Mouse (Mus musculus) CD8-positive naive resting alpha-beta T cell, adult 2 months (primary cell): ENCODE measurements around the gene Vmn1r28.
"Not testable (repeated sequence)": the region's sequence is repeated elsewhere in the genome, so short reads cannot be mapped to it uniquely, and the experiment has no call there.

Experiments used
- DNase-seq, 2 experiments: peaks; one replicate each; pipeline ENCODE4 v3.0.0; 2022; ENCODE audit warnings: low read depth in 2 of 2, low spot score in 2 of 2

Gene Vmn1r28

DNA sequence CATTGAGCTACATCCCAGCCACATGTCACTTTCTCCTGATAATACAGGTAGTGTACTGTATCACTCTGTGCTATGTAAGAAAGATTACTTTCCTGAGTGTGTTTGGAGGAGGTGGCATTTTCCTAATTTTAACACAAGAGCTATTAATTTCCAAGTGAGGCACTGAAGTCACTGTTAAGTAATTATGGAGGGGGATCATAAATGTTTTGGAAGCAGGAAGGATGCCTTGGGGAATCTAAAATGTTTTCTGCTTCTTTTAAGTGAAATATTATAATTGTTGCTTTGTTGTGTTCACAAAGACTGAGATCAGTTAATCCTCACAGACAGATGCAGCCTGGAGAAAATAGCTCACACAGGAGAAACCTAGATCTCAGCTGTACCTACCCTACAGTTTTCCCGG is at the start of gene Vmn1r28:
Gene Vmn1r28 (plus strand): TSS at position 301 of the 400 bp plus-strand sequence.
- no peak for DNase-seq

DNA sequence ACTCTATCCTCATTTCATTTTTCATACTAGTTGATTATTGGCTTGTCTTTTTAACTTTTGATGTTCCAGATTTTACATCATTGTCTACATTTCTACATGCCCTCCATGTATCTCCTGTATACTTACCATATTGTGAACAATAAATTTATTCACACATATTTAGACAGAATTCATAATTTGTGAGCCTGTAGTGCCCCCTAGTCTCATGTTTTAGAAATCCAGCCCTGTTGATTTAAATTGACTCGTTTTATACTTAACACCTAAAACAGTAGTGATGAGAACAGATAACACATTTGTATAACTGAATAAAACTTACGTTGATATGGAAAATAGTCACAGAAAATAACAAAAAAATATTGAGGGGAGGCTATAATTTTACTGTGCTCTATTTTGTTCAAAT is 45.7 kb upstream of the Vmn1r28 start:
- no peak for DNase-seq

DNA sequence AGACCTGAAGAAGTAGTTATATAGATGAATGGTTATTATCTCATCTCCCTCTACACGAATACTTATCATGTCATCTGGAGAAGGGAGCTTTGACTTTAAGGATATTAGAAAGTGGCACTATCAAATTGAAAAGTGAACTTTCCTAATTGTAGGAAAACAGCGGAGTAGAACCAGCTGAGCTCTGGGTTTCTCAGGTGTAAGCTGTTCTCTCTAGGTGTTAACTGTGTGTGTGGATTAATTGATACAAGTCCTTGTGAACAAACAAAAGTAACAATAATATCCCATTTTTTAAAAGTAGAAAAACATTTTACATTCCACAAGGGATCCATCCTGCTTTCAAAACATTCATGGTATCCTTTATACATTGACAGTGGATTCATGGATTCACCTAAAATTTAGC is 43.1 kb upstream of the Vmn1r28 start, which contains the start of gene Vmn1r27:
Gene Vmn1r27 (minus strand): TSS at position 101 of the 400 bp plus-strand sequence.
- DNase-seq: no peak

DNA sequence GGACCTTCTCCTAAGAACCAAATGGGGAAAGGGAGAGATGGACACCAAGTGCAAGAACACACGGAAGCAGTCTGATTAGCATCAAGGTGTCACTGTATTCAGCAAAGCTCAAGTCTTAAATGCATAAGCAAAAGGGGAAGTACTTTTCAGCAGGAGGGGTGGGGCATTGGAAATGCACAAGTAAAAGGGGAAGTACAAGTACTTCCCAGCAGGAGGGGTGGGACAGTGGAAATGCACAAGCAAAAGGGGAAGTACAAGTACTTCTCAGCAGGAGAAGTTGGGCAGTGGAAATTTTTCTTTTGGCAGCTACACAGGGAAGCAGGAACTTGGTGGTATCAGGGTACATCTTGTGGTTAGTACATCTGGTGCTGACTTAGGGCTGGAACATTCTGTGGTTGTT is 17.8 kb downstream of the Vmn1r28 start:
- not testable (repeated sequence) for DNase-seq

DNA sequence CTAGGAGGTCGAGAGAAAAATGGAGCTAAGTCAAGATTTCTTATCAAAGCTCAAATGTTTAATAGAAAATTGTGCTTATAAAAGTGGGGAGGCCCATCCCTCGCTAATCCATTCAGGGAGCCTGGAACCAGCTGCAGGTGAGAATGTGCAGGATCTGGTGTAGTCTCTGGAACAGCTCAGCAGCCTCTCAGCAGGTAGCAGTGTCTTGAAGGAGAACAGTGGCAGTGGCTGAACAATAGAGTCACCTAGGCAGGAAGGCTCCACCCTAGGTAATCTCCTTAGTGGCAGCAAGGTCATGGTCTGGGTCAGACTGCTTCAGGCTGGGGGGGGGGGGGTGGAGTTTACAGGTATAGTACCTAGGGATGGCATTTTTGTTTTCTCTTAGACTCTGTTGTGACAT is 30.4 kb downstream of the Vmn1r28 start:
- DNase-seq: no peak

DNA sequence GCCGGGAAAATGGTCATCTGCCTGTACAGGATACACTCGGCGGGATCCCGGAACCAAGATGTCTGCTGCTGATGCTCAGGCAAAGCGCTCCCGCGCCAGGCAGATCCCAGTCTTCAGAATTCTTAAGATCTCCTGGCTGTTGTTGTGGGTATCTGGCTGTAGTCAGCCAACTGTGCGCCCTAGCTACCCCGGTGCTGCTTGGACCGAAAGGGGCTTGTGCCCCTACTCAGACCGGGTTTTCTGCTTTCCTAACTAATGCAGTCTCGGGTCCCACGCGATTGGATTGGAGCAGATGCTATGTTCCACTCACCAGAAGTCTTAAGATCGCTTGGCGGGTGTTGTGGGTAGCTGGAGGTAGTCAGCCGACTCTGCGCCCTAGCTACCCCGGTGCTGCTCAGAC is 36.7 kb downstream of the Vmn1r28 start:
- not testable (repeated sequence) for DNase-seq

DNA sequence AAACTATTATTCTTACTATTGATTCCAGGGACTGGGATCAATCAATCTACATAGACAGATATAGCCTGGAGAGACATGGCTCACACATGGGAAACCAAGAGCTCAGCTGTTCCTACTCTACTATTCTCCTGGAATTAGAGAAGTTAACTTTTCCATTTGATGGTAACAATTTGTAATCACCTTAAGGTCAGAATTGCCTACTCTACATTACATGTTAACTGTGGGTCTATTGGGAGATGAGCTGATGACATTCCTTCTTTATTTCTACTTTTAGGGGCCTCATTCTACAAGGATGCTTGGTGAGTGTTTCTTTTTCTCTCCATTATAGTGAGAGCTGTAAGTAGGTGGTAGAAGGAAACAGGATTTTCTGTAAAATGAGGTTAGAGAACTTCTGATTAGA is 39.4 kb downstream of the Vmn1r28 start, which contains the start of gene Vmn1r29:
Gene Vmn1r29 (plus strand): TSS at position 301 of the 400 bp plus-strand sequence.
- DNase-seq: no peak
